Mouse (Mus musculus) right cerebral cortex, postnatal 14 days (tissue): ENCODE measurements around the gene Erfe.
A peak's percentile ranks its signal among the peaks of the same experiment; 100 is the strongest.

Source experiments
- DNase-seq: peaks from one replicate; pipeline ENCODE4 v3.0.0; 2022

The Erfe gene

GRCm38 (mm10) chr1:91366215-91367108 lies at the start of gene Erfe:
Gene Erfe (plus strand): TSS chr1:91366430.
- peak; percentile 57 for DNase-seq

- DNase-seq = no peak
These were observed 48.6 kb upstream of the Erfe start for GRCm38 (mm10) chr1:91317656-91318055.

- DNase-seq = no peak
These were observed 44.3 kb upstream of the Erfe start, which contains the start of gene Espnl for GRCm38 (mm10) chr1:91321760-91322438. Gene Espnl (plus strand): TSS chr1:91322075.

- DNase-seq = no peak
These were observed 41.6 kb upstream of the Erfe start for GRCm38 (mm10) chr1:91324646-91325045.

GRCm38 (mm10) chr1:91325488-91326042 lies 40.7 kb upstream of the Erfe start:
- no peak for DNase-seq

GRCm38 (mm10) chr1:91332102-91332501 lies 34.1 kb upstream of the Erfe start:
- no peak for DNase-seq

- DNase-seq = no peak
These were observed 32.6 kb upstream of the Erfe start for GRCm38 (mm10) chr1:91333582-91333981.

GRCm38 (mm10) chr1:91337355-91337754 lies 28.9 kb upstream of the Erfe start:
- no peak for DNase-seq

GRCm38 (mm10) chr1:91344001-91344400 lies 22.2 kb upstream of the Erfe start:
- peak; percentile 55 for DNase-seq

- DNase-seq = no peak
These were observed 21.1 kb upstream of the Erfe start for GRCm38 (mm10) chr1:91344921-91345685.

GRCm38 (mm10) chr1:91346892-91347291 lies 19.3 kb upstream of the Erfe start:
- peak; percentile 42 for DNase-seq

GRCm38 (mm10) chr1:91350841-91351240 lies 15.4 kb upstream of the Erfe start, which contains the start of gene Klhl30:
Gene Klhl30 (plus strand): TSS chr1:91351016.
- DNase-seq = no peak

GRCm38 (mm10) chr1:91351249-91351648 lies 15.0 kb upstream of the Erfe start:
- no peak for DNase-seq

GRCm38 (mm10) chr1:91352277-91352676 lies 14.0 kb upstream of the Erfe start:
- DNase-seq = no peak

GRCm38 (mm10) chr1:91356105-91356504 lies 10.1 kb upstream of the Erfe start:
- no peak for DNase-seq

GRCm38 (mm10) chr1:91362113-91362512 lies 4.1 kb upstream of the Erfe start:
- no peak for DNase-seq

GRCm38 (mm10) chr1:91364822-91365644 lies 1.2 kb upstream of the Erfe start:
- DNase-seq = no peak

GRCm38 (mm10) chr1:91365816-91366214 lies 415 bp upstream of the Erfe start:
- DNase-seq = no peak

GRCm38 (mm10) chr1:91367295-91367694 lies 1.1 kb downstream of the Erfe start:
- no peak for DNase-seq

GRCm38 (mm10) chr1:91369408-91369807 lies 3.2 kb downstream of the Erfe start:
- no peak for DNase-seq

GRCm38 (mm10) chr1:91370055-91370454 lies 3.8 kb downstream of the Erfe start:
- DNase-seq = no peak

GRCm38 (mm10) chr1:91373414-91373835 lies 7.2 kb downstream of the Erfe start:
- DNase-seq = no peak
